8 mouse cellular contexts compared by ENCODE assay signal in the genomic region with DNA sequence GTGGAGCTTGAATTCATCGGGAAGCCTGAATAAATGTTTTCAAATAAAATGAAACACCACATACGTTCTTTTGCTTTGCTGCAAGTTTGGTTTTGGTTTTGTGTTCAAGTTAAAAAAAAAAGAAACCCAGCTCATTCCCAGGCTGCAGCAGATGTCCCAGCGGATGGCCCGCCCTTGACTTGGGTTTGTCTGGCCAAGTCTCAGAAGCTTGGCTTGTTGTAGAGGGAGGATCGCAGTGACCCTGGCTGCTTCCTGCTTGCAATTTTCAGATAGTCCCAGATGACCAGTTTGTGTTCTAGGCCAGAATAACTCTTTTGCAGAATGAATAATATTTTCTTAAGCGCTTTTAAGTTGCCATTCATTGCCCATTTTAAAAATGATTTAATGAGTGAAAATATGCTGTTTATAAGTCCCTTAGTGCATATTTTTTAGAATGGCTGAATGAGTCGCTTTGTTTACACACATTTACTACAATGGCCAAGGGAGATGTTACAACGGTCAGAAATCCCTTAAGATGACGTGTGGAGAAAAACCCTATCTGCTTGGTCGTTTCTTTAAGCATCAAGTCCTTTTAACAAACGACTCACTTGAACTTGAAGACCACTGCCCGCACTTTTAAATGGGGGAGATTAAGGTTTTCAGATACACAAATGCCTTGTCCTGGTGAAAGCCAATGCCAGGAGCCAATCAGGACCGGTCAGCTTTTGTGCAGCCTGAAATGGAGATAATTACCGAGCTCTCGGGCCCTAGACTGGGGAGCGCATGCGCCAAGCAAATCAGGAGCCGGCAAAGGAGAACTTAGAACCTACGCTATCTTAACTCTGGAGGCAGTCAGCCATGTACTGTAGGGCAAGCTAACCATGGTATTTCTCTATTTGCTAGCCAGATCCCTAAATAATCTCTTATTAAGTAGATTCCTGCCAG.
DNase-seq lines count a peak whose midpoint lies in the region; ATAC-seq lines count a peak whose summit lies in the region.

No protein-coding gene starts in this region.

- no peak overlapping the region for H3K27ac ChIP-seq in forebrain, embryonic 13.5 days
- no peak overlapping the region for H3K27ac ChIP-seq in midbrain, embryonic 16.5 days (ENCODE audit: low read length)

- peak; percentile 7 for DNase-seq in left cerebral cortex, postnatal 4 days
- DNase-seq in left cerebral cortex, postnatal 25 days (ENCODE audit: low spot score in 2 of 2) = no peak
- peak; percentile 33 for DNase-seq in kidney, adult 18-20 months
- no peak for DNase-seq in cerebellum, adult 11-12 months
- DNase-seq in thymus, postnatal 25 days = no peak
- no peak for DNase-seq in layer of hippocampus, adult 9-11 months

- H3K4me2 ChIP-seq in forebrain, embryonic 13.5 days = peak overlapping the region; percentile 23; the same call in 1 of the 2 replicates
- H3K4me2 ChIP-seq in midbrain, embryonic 16.5 days (ENCODE audit: low read length) = peak overlapping the region; percentile 18; the same call in 1 of the 2 replicates

- H3K36me3 ChIP-seq in forebrain, embryonic 13.5 days (ENCODE audit: poor library complexity, severe bottlenecking) = no peaks in the 10 kb centered on the region
- no peaks in the 10 kb centered on the region for H3K36me3 ChIP-seq in midbrain, embryonic 16.5 days (ENCODE audit: control insufficient read depth, insufficient read depth, low read length)

- H3K4me3 ChIP-seq in forebrain, embryonic 13.5 days = no peak overlapping the region
- H3K4me3 ChIP-seq in midbrain, embryonic 16.5 days (ENCODE audit: low read depth, low read length) = no peak overlapping the region

- no peak overlapping the region for H3K9ac ChIP-seq in forebrain, embryonic 13.5 days
- H3K9ac ChIP-seq in midbrain, embryonic 16.5 days (ENCODE audit: low read depth, low read length) = no peak overlapping the region

- H3K4me1 ChIP-seq in forebrain, embryonic 13.5 days = no peaks in the 10 kb centered on the region
- 0 out of 2 replicates have a peak, but pooled peaks cover 2% of the 10 kb centered on the region for H3K4me1 ChIP-seq in midbrain, embryonic 16.5 days (ENCODE audit: control insufficient read depth, insufficient read depth, low read length)

- intact Hi-C loops in left cerebral cortex, postnatal 4 days (cut with DNase I) = no loop called here
- intact Hi-C loops in left cerebral cortex, postnatal 25 days (cut with DNase I) = no loop called here

- H3K27me3 ChIP-seq in forebrain, embryonic 13.5 days = no peaks in the 10 kb centered on the region
- H3K27me3 ChIP-seq in midbrain, embryonic 16.5 days (ENCODE audit: control insufficient read depth, insufficient read depth, low read depth, low read length) = no peaks in the 10 kb centered on the region

- no peak for ATAC-seq in forebrain, embryonic 13.5 days
- no peak for ATAC-seq in midbrain, embryonic 16.5 days

- WGBS in forebrain, embryonic 13.5 days = 52% methylated on average over 19 of the region's 19 CpGs
- WGBS in midbrain, embryonic 16.5 days = 55% methylated on average over 19 of the region's 19 CpGs

- no peaks in the 10 kb centered on the region for H3K9me3 ChIP-seq in forebrain, embryonic 13.5 days (replicated peaks)
- no peaks in the 10 kb centered on the region for H3K9me3 ChIP-seq in midbrain, embryonic 16.5 days (replicated peaks; ENCODE audit: control insufficient read depth, low read length, poor library complexity, severe bottlenecking)

Comparison
In these comparisons a context has a peak if more than half of its experiments do, and no peak if none do; other contexts are left out.
1. DNase-seq: peak in left cerebral cortex, postnatal 4 days (single experiment) and kidney, adult 18-20 months (single experiment); none in left cerebral cortex, postnatal 25 days (0 of 2), cerebellum, adult 11-12 months (single experiment), thymus, postnatal 25 days (single experiment) and layer of hippocampus, adult 9-11 months (single experiment).